Mouse (Mus musculus) ovary, adult 2 months (tissue): ENCODE data around the gene Esyt3. TPM values are rescaled to one million over a fixed set of nuclear protein-coding genes. Genes with fewer than 3 reads are reported as not detected.

ENCODE experiments used
- polyA plus RNA-seq: library from polyadenylated mRNA; depleted of rRNA; stranded (reverse); fragments of >200 nt; gene quantifications from 2 replicates; pipeline ENCODE4 v1.2.3, GENCODE M21; 2012; rRNA removed

Gene Esyt3
- polyA plus RNA-seq, result 7.5 and 8.5 TPM in 2 replicates

DNA sequence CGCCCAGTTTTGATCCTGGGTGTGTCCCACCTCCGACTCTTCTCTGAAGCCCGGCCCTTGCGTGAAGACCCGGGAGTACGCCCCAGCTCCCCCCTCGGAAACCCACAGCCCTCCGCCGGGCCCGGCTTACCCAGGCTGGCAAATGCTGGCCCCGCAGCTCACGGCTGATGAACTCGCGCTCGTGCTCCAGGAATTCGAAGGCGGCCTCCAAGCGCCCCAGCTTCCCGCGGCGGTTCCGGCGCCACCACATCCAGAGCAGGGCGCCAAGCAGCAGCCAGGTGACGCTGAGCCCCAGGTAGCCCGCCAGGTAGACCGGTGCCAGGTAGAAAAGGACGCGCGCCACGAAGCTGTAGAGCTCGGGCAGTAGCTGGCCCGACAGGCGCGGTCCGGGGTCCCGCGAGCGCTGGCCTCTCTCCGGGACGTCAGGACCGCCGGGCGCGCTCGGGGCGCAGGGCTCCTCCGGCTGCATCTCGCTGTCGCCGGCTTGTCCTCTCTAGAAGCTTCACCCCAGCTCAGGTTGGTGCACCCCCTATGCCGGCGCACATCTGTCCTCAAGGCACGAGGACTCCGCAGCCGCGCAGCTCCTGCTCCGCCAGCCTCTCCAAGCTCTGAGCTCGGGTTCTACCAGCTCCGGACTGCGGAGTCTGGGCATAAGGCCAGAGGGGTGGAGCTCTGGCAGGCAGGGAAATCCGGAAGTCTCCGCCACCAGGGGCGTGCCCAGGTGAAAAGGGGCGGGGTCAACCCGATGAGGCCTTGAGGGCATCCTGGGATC is at the start of gene Esyt3:
Gene Esyt3, minus strand, starts transcription at position 637 of the 772 bp plus-strand sequence.

Other genes with a start within 250 kb of the Esyt3 start
- 2.2 TPM in 2 replicates for gene Pik3cb, start 217.9 kb downstream of the Esyt3 start, polyA plus RNA-seq
- not detected in 2 replicates for gene Faiml, start 121.3 kb downstream of the Esyt3 start, polyA plus RNA-seq
- gene Cep70, start 115.2 kb downstream of the Esyt3 start, polyA plus RNA-seq, result 2.0 and 2.8 TPM in 2 replicates
- gene Mras, start 78.8 kb upstream of the Esyt3 start, polyA plus RNA-seq, result 58.6 and 76.4 TPM in 2 replicates
- gene Nme9, start 92.9 kb upstream of the Esyt3 start, polyA plus RNA-seq, result 9.5 and 12.6 TPM in 2 replicates
- gene Armc8, start 210.3 kb upstream of the Esyt3 start, polyA plus RNA-seq, result 9.6 and 12.5 TPM in 2 replicates
- 17.0 and 17.1 TPM in 2 replicates for gene Dbr1, start 217.2 kb upstream of the Esyt3 start, polyA plus RNA-seq